Mouse (Mus musculus) liver, postnatal 0 days (tissue): ENCODE data around the gene Smg6. TPM values are rescaled to one million over a fixed set of nuclear protein-coding genes. Genes with fewer than 3 reads are reported as not detected.

ENCODE experiments used
- ATAC-seq: fragments of 200-750 bp; cut with Nextera tagmentation; 2 replicates; pipeline ENCODE4 v1.8.0; 2017; ENCODE audit warnings: mild to moderate bottlenecking, moderate library complexity
- DNase-seq: peaks from one replicate; pipeline ENCODE4 v3.0.0-alpha.2; 2016
- H3K27ac ChIP-seq: fragments of 300-500 bp; sonication (generic); 2 replicates; pipeline ENCODE4 v1.5.1; 2014; ENCODE audit warnings: antibody characterized with exemption, moderate library complexity, mild to moderate bottlenecking, low read depth
- H3K27me3 ChIP-seq: fragments of 300-500 bp; sonication (generic); 2 replicates; pipeline ENCODE4 v1.6.1; 2014; ENCODE audit warnings: low read length, control low read depth, mixed read lengths; ENCODE audit not compliant: insufficient read depth
- H3K36me3 ChIP-seq: fragments of 300-500 bp; sonication (generic); replicated peaks from 2 replicates; pipeline ENCODE4 v1.6.1; 2014; ENCODE audit warnings: mild to moderate bottlenecking, control low read depth, low read length, moderate library complexity, mixed read lengths; ENCODE audit not compliant: insufficient read depth
- H3K4me1 ChIP-seq: fragments of 300-500 bp; sonication (generic); 2 replicates; pipeline ENCODE4 v1.6.1; 2014; ENCODE audit warnings: antibody characterized with exemption, mild to moderate bottlenecking, control low read depth; ENCODE audit not compliant: insufficient read depth
- H3K4me2 ChIP-seq: fragments of 300-500 bp; sonication (generic); 2 replicates; pipeline ENCODE4 v1.6.1; 2014; ENCODE audit warnings: low read depth, mild to moderate bottlenecking, low read length, moderate library complexity, mixed read lengths
- H3K4me3 ChIP-seq: fragments of 300-500 bp; sonication (generic); 2 replicates; pipeline ENCODE4 v1.5.1; 2014; ENCODE audit warnings: low read depth, low read length
- H3K9ac ChIP-seq: fragments of 300-500 bp; sonication (generic); replicated peaks from 2 replicates; pipeline ENCODE4 v1.6.1; 2014; ENCODE audit warnings: mild to moderate bottlenecking, moderate library complexity
- H3K9me3 ChIP-seq: fragments of 300-500 bp; sonication (generic); 2 replicates; pipeline ENCODE4 v1.6.1; 2016; ENCODE audit warnings: mild to moderate bottlenecking, control low read depth, low read length, mixed read lengths
- CTCF ChIP-seq: sonication (generic); IDR thresholded peaks from 2 replicates; pipeline ENCODE4 v1.5.1; 2016; ENCODE audit warnings: antibody characterized with exemption, low read depth
- EP300 ChIP-seq: IDR thresholded peaks from 2 replicates; pipeline ENCODE4 v1.6.1; 2016; ENCODE audit warnings: antibody characterized with exemption, low read depth, mild to moderate bottlenecking
- WGBS: fragments of 180-500 bp; shearing (Covaris S2); extraction: QIAGEN DNeasy Blood & Tissue Kit; methylation state at CpG from one replicate; pipeline ENCODE4 v1.1.7; 2014; ENCODE audit not compliant: insufficient replicate concordance; 5-methylcytosine and 5-hydroxymethylcytosine counted together
- microRNA counts: library from miRNA; unstranded; fragments of <30 nt; microRNA quantifications from one replicate; lab custom pipeline; 2015
- microRNA-seq: library from miRNA; unstranded; fragments of <30 nt; microRNA quantifications from one replicate; pipeline ENCODE4, GENCODE M21; 2016
- polyA plus RNA-seq: library from polyadenylated mRNA; unstranded; fragments of >200 nt; fragmentation: Nextera tagmentation; extraction: Ambion mirVana; gene quantifications from 2 replicates; pipeline ENCODE4 v1.2.1, GENCODE M21; 2015

Smg6 gene
- polyA plus RNA-seq, 1 experiment from 2014 or later = 4.7 TPM

DNA sequence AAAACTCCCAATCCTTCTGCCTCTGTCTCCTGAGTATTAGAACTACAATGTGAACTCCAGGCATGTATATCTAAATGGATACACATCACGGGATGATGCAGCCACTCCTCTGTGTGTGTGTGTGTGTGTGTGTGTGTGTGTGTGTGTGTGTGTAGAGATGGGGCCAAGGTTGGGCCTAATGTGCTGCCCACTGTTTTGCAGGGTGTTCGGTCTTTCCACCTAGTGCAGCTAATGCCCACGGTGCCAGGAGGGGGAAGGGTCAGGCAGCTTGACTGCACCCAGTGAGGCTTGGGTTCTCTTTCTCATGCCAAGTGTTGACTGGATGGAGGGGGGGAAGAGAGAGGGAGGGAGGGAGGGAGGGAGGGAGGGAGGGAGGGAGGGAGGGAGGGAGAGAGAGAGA is 287.3 kb downstream of the Smg6 start:
- DNase-seq (no peak), ATAC-seq (no peak)
- H3K9me3 ChIP-seq = no peaks in the 10 kb centered on the region
- H3K9ac ChIP-seq = no peak overlapping the region
- no peak overlapping the region for H3K4me2 ChIP-seq
- H3K27me3 ChIP-seq = no peaks in the 10 kb centered on the region
- H3K36me3 ChIP-seq = no peaks in the 10 kb centered on the region
- WGBS = 68% methylated on average over 3 of the region's 3 CpGs
- TF ChIP-seq EP300 = no peak
- no peak for TF ChIP-seq CTCF
- H3K4me3 ChIP-seq = no peak overlapping the region
- H3K27ac ChIP-seq = peak overlapping the region; percentile 93; the same call in 1 of the 2 replicates
- peaks cover 38% of the 10 kb centered on the region for H3K4me1 ChIP-seq

- peak; percentile 92 for ATAC-seq
- Histone ChIP-seq H3K27ac (peak overlapping the region; percentile 93), H3K4me2 (peak overlapping the region; percentile 54), H3K9ac (peak overlapping the region; percentile 54), H3K4me3 (peak overlapping the region; percentile 8), H3K9me3 (no peaks in the 10 kb centered on the region), H3K27me3 (no peaks in the 10 kb centered on the region), H3K4me1 (peaks cover 38% of the 10 kb centered on the region), H3K36me3 (no peaks in the 10 kb centered on the region)
- TF ChIP-seq EP300 (no peak), CTCF (no peak)
- peak; percentile 87 for DNase-seq
- WGBS = 27% methylated on average over 34 of the region's 35 CpGs
These were observed 287.9 kb downstream of the Smg6 start for GRCm38 (mm10) chr11:75213372-75214080.

MicroRNAs within 50 kb of the gene (microRNA counts, 519-probe panel; counts per million panel counts)
- 3,598 counts per million, percentile 37 among the panel's probes with 10 or more counts for microRNA mmu-miR-132 (lab: Ali Mortazavi, UCI)
- not detected for microRNA mmu-miR-212 (lab: Ali Mortazavi, UCI)

Small RNAs within 50 kb of the gene (microRNA-seq; reads per million reads assigned to microRNA genes)
- gene Mir132 = 231 reads per million, percentile 53 among the genes with 10 or more reads in this experiment
- gene Mir212 = 16.6 reads per million, percentile 25 among the genes with 10 or more reads in this experiment

Other genes with a start within 250 kb of the Smg6 start
- 24.1 and 30.1 TPM in 2 replicates for gene Pafah1b1, start 201.2 kb upstream of the Smg6 start, polyA plus RNA-seq
- gene Mettl16, start 155.0 kb upstream of the Smg6 start, polyA plus RNA-seq = 7.2 and 8.4 TPM in 2 replicates
- 1.3 and 1.4 TPM in 2 replicates for gene Mnt, start 94.9 kb upstream of the Smg6 start, polyA plus RNA-seq
- 0.79 and 0.87 TPM in 2 replicates for gene Sgsm2, start 28.8 kb upstream of the Smg6 start, polyA plus RNA-seq
- 13.4 and 14.7 TPM in 2 replicates for gene Tsr1, start 27.8 kb upstream of the Smg6 start, polyA plus RNA-seq
- 4.4 and 5.2 TPM in 2 replicates for gene Srr, start 125 bp downstream of the Smg6 start, polyA plus RNA-seq
- 1.1 and 1.5 TPM in 2 replicates for gene Hic1, start 243.7 kb downstream of the Smg6 start, polyA plus RNA-seq